Mouse (Mus musculus) CD4-positive, CD25-positive, alpha-beta regulatory T cell, adult 4 months (primary cell): Measurements from ENCODE around the gene Relt. TPM values are rescaled to one million over a fixed set of nuclear protein-coding genes. Genes with fewer than 3 reads are reported as not detected.
A peak's percentile ranks its signal among the peaks of the same experiment; 100 is the strongest.
"Not testable (repeated sequence)": the region's sequence is repeated elsewhere in the genome, so short reads cannot be mapped to it uniquely, and the experiment has no call there.

ENCODE experiments used
- ATAC-seq: one replicate; pipeline ENCODE4 v1.8.0; 2017
- polyA plus RNA-seq, 2 experiments: library from polyadenylated mRNA; unstranded; fragments of 100-300 nt; shearing (Covaris generic); gene quantifications; one replicate each; pipeline ENCODE4 v1.2.1; 2017

Relt gene
- polyA plus RNA-seq, 2 experiments from 2014 or later = 16.4 to 24.4 TPM

DNA sequence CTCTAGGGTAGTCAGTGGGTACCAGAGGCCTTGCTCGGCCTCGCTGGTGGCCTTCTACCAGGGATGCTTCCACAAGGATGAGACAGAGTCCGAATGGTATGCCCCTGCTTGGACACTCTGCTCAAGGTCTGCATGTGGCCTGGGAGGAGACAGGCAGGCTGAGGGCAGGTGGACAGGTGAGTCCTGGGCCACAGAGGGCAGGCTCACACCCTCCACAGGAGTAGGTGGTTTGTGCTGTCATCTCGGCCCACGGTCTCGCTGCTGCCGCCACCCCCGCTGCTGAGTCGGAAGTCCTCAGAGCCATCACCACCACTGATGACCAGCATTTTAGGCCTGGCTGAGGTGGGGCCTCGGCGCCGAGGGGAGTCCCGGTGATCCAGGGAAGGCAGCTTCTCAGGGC is 10.0 kb upstream of the Relt start:
- no peak for ATAC-seq

GRCm38 (mm10) chr7:100871892-100872291 is 8.6 kb upstream of the Relt start:
- ATAC-seq = no peak

- no peak for ATAC-seq
These were observed 8.1 kb upstream of the Relt start for GRCm38 (mm10) chr7:100871355-100871754.

DNA sequence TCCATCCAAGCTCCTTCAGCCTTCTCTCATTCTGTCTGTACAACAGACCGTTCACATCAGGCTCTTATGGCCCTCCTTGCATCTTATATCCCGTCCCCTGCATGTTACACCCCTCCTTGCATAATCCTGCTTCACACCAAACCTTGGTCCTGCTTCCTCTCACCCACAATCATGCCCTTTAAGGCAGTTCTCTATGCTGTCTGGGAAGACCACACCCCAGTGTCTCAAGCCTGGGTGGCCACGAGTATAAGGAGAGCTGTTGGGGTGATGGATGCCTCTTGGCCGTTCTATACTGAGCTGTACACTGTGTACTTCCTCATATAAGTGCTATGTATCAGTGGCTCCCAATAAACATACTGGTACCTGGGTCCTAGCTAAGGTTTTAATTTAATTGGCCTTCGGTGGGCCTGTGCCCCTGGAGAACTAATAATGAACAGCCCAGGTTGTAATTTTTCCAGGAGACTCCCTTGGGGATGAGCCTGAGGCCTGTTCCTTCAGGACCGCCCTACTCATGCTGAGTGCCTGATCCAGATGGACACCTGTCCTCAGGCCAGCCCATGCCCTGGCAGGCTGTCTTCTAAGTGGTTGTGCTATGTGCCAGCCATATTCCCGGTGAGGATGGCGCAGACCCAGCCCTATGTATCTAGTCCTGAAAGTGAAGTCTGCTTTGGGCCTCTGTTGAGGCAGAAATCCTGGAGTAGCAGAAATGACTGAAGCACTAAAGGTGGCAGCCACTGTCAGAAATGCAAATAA is 6.8 kb upstream of the Relt start:
- no peak for ATAC-seq

DNA sequence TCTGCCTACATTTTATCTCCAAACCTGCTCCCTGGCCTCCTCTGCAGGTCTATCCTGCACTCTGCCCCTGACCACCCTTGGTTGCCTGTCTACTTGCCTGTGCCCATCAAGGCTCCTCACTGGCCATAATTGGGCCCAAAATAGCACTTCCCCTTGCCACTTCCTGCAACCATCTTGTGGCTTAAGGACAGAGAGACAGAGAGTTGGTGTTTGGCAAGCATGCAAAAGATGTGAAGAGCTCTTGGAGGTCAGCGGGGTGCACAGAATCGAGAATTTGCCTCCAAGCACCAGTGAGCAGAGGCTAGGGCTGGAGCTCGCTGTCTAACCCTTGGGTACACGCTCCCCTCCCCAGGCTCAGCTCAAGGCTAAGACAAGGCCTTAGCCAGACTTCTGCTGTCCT is 5.3 kb upstream of the Relt start:
- ATAC-seq = no peak

DNA sequence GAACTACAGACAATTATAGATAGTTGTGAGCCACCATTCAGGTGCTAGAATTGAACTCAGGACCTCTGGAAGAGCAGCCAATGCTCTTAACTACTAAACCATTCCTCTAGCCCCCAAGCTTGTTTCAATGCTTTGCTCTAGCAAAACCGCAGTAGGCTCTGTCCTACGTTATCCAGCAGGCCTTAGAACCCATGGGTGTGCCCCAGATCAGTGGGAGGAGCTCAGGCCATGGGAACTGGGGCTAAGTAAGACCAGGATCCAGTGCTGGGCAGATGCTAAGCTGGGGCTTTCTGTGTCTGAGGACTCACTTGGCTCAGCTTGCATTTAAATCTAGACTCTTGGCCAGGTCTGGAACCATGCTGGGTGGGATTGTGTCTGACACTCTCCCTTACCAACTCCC is 4.3 kb upstream of the Relt start:
- no peak for ATAC-seq

- no peak for ATAC-seq
These were observed 3.4 kb upstream of the Relt start for GRCm38 (mm10) chr7:100866675-100867074.

DNA sequence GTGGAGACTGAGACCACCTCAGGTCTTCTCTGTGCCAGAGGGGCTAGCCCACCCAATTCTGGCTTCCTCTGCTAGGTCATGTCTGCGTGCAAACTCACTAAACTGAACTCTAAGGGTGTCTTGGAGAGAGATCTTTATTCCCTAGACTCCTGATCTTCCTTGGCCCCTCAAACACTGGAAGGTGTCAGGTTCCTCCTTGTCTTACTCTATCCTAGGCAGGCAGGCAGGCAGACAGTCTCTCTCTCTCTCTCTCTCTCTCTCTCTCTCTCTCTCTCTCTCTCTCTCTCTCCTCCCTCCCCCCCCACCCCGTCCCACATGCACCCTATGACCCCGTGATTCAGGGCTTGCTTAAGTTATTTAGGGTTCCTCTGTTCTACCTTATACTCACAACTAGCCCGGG is 893 bp downstream of the Relt start:
- ATAC-seq = no peak

- ATAC-seq = no peak
These were observed 2.0 kb downstream of the Relt start for GRCm38 (mm10) chr7:100861209-100861608.

GRCm38 (mm10) chr7:100860450-100860849 is 2.8 kb downstream of the Relt start:
- no peak for ATAC-seq

DNA sequence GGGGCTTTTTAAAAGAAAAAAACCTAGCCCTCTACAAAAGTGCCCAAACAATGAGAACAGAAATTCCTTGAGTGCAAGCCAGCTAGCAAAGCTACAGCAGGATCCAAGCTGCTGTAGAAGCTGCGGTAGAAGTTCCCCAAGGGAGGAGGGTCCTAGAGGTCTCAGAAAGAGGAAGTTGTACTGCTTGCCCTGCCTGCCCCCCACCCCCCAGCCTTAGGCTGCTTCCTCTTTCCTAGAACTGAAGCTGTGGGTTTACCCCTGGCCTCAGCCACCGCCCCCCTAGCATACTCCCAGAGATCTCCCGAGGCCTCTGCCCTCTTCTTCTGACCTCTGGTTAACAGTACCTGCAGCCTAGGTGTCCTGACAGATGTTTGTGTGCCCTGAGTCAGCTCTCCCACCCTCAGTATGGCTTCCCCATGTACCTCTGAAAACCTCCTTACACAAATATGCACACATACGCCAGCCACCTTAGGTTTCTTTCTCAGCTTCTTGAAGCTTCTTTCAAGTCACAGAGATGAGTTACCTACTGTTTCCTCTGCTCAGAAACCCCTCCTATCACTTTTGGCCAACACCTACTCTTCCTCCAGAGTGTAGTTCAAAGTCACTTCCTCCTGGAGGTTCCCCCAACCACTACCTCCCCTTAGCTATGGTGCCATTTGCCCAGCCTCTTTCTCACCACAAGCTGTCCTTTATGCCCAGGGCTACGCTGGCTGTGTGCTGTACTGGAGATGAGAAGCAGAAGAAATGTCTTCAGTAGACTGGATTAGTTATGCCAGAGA is 7.3 kb downstream of the Relt start:
- ATAC-seq = peak; percentile 92

DNA sequence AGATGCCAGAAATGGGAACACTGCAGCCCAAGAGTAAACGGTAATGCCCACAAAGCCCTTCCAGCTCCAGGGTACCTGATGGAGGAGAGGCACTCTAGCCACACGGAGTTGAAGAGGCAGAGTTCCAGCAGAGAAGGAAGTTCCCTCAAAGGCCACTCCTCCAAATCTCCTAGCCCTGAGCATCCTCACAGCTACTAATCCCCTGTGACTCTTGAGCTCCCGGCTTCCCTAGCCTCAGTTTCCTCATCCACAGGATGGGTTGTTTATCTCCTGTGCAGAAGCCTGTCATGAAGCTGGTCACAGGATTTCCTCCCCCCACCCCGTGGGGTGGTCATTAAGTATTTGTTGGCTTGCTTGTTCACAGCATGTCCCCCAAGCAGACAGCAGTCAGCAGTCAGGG is 7.9 kb downstream of the Relt start:
- ATAC-seq = no peak

DNA sequence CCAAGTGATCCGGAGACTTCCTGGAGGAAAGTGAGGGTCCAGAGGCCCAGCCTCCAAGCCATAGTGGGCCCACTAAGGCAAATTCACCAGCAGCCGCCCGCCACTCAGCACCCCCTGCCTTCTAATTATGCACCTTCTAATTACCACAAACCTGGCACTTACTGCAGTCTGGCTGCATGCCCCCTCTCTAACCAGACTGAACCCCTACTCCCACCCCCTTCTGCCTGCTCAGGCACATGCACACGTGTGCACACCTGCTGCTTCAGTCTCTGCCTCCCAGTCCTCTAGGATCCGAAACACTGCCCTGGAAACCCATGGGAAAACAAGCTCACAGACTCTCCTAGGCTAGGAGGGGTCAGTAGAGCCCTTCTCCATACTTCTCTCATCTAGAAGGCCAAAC is 8.4 kb downstream of the Relt start:
- no peak for ATAC-seq

DNA sequence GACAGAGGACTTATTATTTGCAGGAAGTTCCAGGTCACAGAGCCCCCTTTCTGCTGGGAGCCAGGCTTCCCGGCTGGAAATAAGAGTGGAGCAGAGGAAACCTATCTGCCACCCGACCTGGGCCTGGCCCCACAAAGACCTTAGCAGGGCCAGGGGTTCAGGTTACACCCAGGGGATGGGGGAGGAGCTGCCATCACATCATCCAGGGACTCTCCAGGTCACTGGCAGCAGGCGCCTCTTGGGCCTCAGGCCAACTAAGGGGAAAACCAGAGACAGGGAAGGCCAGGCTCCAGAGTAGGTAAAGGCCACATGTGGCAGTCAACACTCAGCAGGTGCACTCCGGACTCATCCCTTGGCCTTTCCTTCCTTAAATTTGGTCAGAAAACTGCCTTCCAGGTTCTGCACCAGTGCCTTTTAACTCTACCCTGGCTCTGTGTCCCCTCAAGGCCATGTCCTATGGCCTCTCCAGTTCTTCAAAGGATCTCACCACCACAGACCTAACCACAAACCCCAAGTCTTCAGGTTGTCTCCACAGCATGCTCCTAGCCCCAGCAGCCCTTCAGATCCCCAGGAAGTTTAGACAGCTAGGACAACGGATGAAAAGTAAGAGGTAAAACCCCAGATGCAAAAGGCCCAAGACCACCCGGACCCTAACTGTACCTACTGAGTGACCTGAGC is 9.0 kb downstream of the Relt start:
- no peak for ATAC-seq

DNA sequence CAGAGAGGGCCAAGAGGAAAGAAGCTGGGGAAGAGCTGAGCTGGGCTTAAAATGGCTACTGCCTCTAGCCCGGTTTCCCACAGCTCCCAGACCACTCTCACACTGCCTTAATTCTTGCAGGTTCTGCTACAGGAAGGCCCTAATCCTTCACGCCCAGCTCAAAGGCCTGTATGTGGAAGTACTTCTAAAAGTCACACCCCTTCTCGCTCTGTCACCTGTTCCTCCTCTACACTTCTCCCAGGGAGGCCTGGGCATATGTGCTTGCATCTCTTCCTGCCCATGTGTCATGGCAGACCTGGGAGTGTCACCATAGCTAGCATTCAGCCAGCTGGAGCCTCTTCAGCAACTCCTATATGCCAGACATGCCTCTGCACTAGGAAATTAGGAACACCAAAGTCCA is 9.8 kb downstream of the Relt start:
- no peak for ATAC-seq

DNA sequence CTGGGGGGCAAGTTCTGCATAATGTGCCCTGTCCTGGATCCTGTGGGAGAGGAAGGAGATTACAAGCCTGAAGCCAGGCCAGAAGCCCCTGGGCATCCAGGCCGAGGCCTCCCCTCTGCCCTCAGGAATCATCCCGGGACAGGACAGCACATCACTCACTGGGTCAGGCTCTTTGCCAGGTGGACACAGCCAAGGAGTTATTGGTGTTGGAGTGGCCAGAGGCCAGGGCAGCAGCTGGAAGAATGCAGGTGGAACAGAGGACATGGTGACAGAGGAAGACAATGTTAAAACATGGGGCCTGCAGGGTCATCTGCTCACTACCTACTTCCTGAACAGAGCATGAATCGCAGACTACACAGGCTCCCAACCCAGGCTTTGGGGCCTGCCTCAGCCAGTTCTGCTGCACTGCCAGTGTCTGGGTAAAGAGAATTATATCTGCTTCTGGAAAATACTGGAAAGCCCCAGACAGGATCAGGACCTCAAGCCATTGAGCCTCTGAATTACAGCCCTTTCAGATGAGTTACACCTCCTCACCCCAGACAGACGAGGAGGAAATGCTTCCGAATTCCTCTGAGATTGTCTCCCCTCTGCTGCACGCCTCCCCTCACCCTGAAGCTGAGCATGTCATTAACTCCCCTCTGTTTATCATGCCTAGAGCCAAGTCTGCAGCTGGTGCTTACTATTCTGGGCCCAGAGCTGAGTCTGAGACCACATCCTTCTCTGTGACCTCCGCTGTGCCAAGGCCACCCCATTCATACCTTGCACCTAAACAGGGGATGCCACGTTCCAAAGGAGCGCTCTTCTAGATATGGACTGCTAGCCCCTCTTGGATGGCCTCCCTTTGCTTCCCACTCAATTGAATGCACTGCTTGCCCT is 11.5 kb downstream of the Relt start:
- ATAC-seq = no peak

DNA sequence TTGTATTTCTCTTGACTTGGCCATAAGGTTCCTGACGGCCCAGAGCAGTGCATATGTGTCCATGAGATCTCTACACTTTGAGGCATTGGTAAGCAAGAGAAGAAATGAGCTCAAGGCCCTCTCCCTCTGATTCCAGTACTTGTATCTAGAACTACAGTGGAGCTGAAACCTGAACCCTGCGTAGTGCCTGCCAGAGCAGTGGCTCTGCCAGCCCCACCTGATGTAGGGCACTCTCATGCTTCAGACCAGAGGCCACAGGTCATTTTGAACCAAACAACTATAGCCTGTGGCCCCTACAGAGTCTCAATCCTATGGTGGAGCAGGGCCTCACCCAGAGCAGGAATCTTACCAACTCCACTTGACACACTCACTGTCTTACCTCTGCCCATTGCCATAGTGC is 13.7 kb downstream of the Relt start:
- no peak for ATAC-seq

DNA sequence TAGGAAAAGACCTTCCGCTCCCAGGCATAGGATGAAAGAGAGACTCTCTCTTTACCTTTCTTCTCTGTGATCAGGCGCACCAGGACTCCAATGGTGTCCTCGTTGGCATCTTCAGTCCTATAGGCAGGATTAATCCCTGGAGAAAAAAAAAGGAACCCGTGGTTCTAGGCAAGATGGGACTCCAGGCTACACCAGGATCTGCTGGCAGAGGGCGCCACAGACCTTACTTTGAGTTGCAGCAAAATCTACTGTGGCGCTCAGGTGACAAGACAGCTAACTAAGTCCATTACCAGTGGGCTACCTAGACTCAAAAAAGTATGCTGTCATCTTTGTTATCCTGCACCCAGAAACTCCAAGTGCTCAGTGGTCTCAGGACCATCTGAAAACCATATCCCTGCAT is 14.5 kb downstream of the Relt start:
- ATAC-seq = peak; percentile 61

- ATAC-seq = no peak
These were observed 16.1 kb downstream of the Relt start for GRCm38 (mm10) chr7:100847131-100847530.

- not testable (repeated sequence) for ATAC-seq
These were observed 17.2 kb downstream of the Relt start for GRCm38 (mm10) chr7:100846033-100846432.

DNA sequence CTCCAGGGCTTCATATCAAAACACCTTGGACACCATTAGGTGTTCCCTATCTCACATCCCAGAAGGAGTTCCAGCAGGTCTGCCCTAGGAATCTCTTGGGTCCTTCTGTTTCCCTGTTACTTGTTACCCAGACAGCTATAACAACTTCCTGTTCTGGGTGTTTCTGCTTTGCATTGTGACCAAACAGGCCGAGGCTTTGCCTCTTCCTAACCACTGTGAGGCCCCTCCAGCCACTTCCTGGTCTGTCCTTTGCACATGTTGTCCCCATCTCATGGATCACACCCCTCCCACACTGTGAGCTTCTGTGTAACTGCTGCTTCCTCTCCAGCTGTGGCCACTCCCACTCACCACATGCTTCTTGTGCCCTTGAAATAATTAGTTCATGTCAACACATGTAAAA is 17.8 kb downstream of the Relt start:
- ATAC-seq = peak; percentile 68

DNA sequence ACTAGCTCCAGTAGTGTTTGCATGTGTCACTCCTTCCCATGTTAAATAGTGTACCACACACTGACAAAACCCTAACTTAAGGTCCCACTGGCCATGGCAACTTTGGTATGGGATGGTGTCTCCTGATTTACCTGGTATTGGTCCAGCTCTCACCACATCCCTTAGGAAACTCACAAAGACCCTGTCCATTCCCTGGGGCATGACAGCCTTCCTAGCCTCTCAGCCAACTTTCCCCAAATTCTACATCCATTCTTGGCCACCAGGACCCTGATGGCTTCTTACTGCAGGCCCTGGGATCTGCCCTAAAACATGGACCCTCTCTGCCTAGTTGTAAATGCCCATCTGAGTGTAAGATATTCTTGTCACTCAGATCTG is 18.2 kb downstream of the Relt start:
- no peak for ATAC-seq
